Mouse (Mus musculus) CH12.LX (cell line): ENCODE measurements around the gene Igsf8. TPM values are rescaled to one million over a fixed set of nuclear protein-coding genes. Genes with fewer than 3 reads are reported as not detected.

Source experiments
- DNase-seq: peaks from one replicate; pipeline ENCODE4 v3.0.0-alpha.2; 2013; ENCODE audit errors: extremely low read depth
- H3K27ac ChIP-seq: 2 replicates; pipeline ENCODE4 v1.5.1; 2012; ENCODE audit warnings: low read depth, mild to moderate bottlenecking, control low read depth, moderate library complexity; ENCODE audit not compliant: insufficient read depth
- H3K27me3 ChIP-seq: replicated peaks from 2 replicates; pipeline ENCODE3; 2012; ENCODE audit warnings: inconsistent platforms
- H3K36me3 ChIP-seq, 2 experiments: replicated peaks in 1 of 2; 2 replicates each; pipeline versions ENCODE3 to v1.6.1; 2012; ENCODE audit warnings: inconsistent platforms in 1 of 2, low read length in 1 of 2, mild to moderate bottlenecking in 1 of 2, mixed read lengths in 1 of 2, moderate library complexity in 1 of 2; ENCODE audit not compliant: control insufficient read depth in 1 of 2, insufficient read depth in 1 of 2
- H3K4me1 ChIP-seq, 2 experiments: 2 replicates each; pipeline ENCODE4 v1.6.1; 2012; ENCODE audit warnings: inconsistent platforms in 1 of 2, moderate library complexity in 1 of 2; ENCODE audit not compliant: insufficient read depth in 2 of 2, control insufficient read depth in 1 of 2
- H3K4me2 ChIP-seq: 2 replicates; pipeline ENCODE4 v1.6.1; 2012; ENCODE audit warnings: low read depth, mild to moderate bottlenecking, control low read depth; ENCODE audit not compliant: poor library complexity, insufficient read depth, severe bottlenecking
- H3K4me3 ChIP-seq, 3 experiments: fragments of 150-350 bp in 1 of 3; sonication (generic) in 1 of 3; replicated peaks in 1 of 3; 2 replicates each; pipeline versions ENCODE3 to v1.5.1; 2011 to 2012; ENCODE audit warnings: low read depth in 2 of 3, low read length in 2 of 3, mild to moderate bottlenecking in 2 of 3, moderate library complexity in 2 of 3, control low read depth in 1 of 3, improper control_type of control experiment in 1 of 3, inconsistent platforms in 1 of 3, mixed read lengths in 1 of 3; ENCODE audit not compliant: poor library complexity in 1 of 3
- H3K79me2 ChIP-seq: replicated peaks from 2 replicates; pipeline ENCODE4 v1.6.1; 2012; ENCODE audit warnings: mild to moderate bottlenecking, moderate library complexity; ENCODE audit not compliant: control insufficient read depth, poor library complexity, insufficient read depth, severe bottlenecking; ENCODE audit errors: extremely low read depth
- H3K9ac ChIP-seq: 2 replicates; pipeline ENCODE4 v1.6.1; 2012; ENCODE audit warnings: low read depth, mild to moderate bottlenecking, control low read depth, moderate library complexity; ENCODE audit not compliant: insufficient read depth
- H3K9me3 ChIP-seq: replicated peaks from 2 replicates; pipeline ENCODE3; 2012; ENCODE audit warnings: low read length, inconsistent platforms, mixed read lengths
- CHD2 ChIP-seq: IDR thresholded peaks from 2 replicates; pipeline ENCODE4 v1.6.1; 2011; ENCODE audit warnings: low read length, improper control_type of control experiment
- CTCF ChIP-seq, 2 experiments: IDR thresholded peaks in 1 of 2; conservative IDR thresholded peaks in 1 of 2; 2 replicates each; pipeline ENCODE4 v1.5.1; 2011 to 2012; ENCODE audit warnings: low read depth in 2 of 2, low read length in 2 of 2, improper control_type of control experiment in 1 of 2, inconsistent platforms in 1 of 2, mild to moderate bottlenecking in 1 of 2, moderate library complexity in 1 of 2
- GABPA ChIP-seq: IDR thresholded peaks from 2 replicates; pipeline ENCODE4 v1.6.1; 2012; ENCODE audit warnings: low read depth, low read length, improper control_type of control experiment, inconsistent platforms; ENCODE audit not compliant: insufficient replicate concordance
- HCFC1 ChIP-seq: IDR thresholded peaks from 2 replicates; pipeline ENCODE4 v1.6.1; 2012; ENCODE audit warnings: low read depth, mild to moderate bottlenecking, inconsistent platforms, low read length, improper control_type of control experiment
- JUN ChIP-seq: IDR thresholded peaks from 2 replicates; pipeline ENCODE4 v1.6.1; 2011; ENCODE audit warnings: low read depth, mild to moderate bottlenecking, low read length, improper control_type of control experiment, moderate library complexity; ENCODE audit not compliant: insufficient read depth
- KAT2A ChIP-seq: IDR thresholded peaks from 2 replicates; pipeline ENCODE4 v1.6.1; 2012; ENCODE audit warnings: low read length, improper control_type of control experiment, inconsistent platforms; ENCODE audit not compliant: insufficient replicate concordance
- MAFK ChIP-seq: IDR thresholded peaks from 2 replicates; pipeline ENCODE4 v1.6.1; 2011; ENCODE audit warnings: low read length, improper control_type of control experiment; ENCODE audit not compliant: insufficient replicate concordance
- MAX ChIP-seq: IDR thresholded peaks from 2 replicates; pipeline ENCODE4 v1.6.1; 2011; ENCODE audit warnings: low read length, improper control_type of control experiment
- MAZ ChIP-seq: IDR thresholded peaks from 2 replicates; pipeline ENCODE4 v1.6.1; 2012; ENCODE audit warnings: low read depth, mild to moderate bottlenecking, inconsistent platforms, low read length, improper control_type of control experiment, moderate library complexity
- MEF2A ChIP-seq: IDR thresholded peaks from 2 replicates; pipeline ENCODE4 v1.6.1; 2014; ENCODE audit warnings: low read depth, mild to moderate bottlenecking, inconsistent platforms, low read length, improper control_type of control experiment, borderline replicate concordance
- MXI1 ChIP-seq: IDR thresholded peaks from 2 replicates; pipeline ENCODE4 v1.6.1; 2011; ENCODE audit warnings: mild to moderate bottlenecking, low read depth, low read length, improper control_type of control experiment
- MYC ChIP-seq: IDR thresholded peaks from 2 replicates; pipeline ENCODE4 v1.6.1; 2011; ENCODE audit warnings: low read depth, mild to moderate bottlenecking, improper control_type of control experiment, low read length
- NELFE ChIP-seq: IDR thresholded peaks from 2 replicates; pipeline ENCODE4 v1.6.1; 2011; ENCODE audit warnings: low read depth, low read length, improper control_type of control experiment
- PAX5 ChIP-seq: IDR thresholded peaks from 2 replicates; pipeline ENCODE4 v1.6.1; 2012; ENCODE audit warnings: low read length, inconsistent platforms, mixed read lengths
- RAD21 ChIP-seq: IDR thresholded peaks from 2 replicates; pipeline ENCODE4 v1.6.1; 2011; ENCODE audit warnings: low read depth, mild to moderate bottlenecking, low read length, improper control_type of control experiment, moderate library complexity
- RCOR1 ChIP-seq: conservative IDR thresholded peaks from 2 replicates; pipeline ENCODE4 v1.6.1; 2012; ENCODE audit warnings: low read depth, mild to moderate bottlenecking, inconsistent platforms, low read length, improper control_type of control experiment
- ZNF384 ChIP-seq: IDR thresholded peaks from 2 replicates; pipeline ENCODE4 v1.6.1; 2012; ENCODE audit warnings: low read depth, low read length, improper control_type of control experiment, inconsistent platforms
- dilution Hi-C: fragments of 300-500 bp; cut with MboI; formaldehyde crosslinking; loops from 2 replicates; pipeline ENCODE4 v1.14.3; 2020; ENCODE audit warnings: low sequenced_read_pairs; ENCODE audit not compliant: extremely low pct_unique_long_range_greater_than_20kb, extremely low pct_ligation_motif_present
- in situ Hi-C: fragments of 300-500 bp; cut with MboI; formaldehyde crosslinking; loops from 3 replicates; pipeline ENCODE4 v1.14.3; 2019; ENCODE audit warnings: low sequenced_read_pairs, low pct_ligation_motif_present, low pct_unique_long_range_greater_than_20kb, mixed read lengths
- polyA plus RNA-seq: library from polyadenylated mRNA; unstranded; fragments of >175 nt; gene quantifications from 2 replicates; pipeline ENCODE4 v1.2.1, GENCODE M21; 2012; ENCODE audit warnings: low read depth; ENCODE audit not compliant: insufficient read length
- total RNA-seq, 2 experiments: library from RNA; depleted of rRNA; stranded (reverse); fragments of 300-350 nt in 1 of 2; fragments of >200 nt in 1 of 2; gene quantifications; 2 replicates each; pipeline ENCODE4 v1.2.3; 2012 to 2014

Igsf8 gene
- total and polyA plus RNA-seq, 3 experiments, result 7.4 to 37.0 (median 25.9) TPM

GRCm38 (mm10) chr1:172300247-172300646 is 38.8 kb downstream of the Igsf8 start:
- Histone ChIP-seq H3K36me3 (no peaks in the 10 kb centered on the region), H3K4me2 (no peak overlapping the region), H3K4me1 (peaks cover 0 to 5% of the 10 kb centered on the region in 2 experiments; a peak in 2 of 4 replicates), H3K79me2 (no peaks in the 10 kb centered on the region), H3K9ac (no peak overlapping the region), H3K4me3 (no peak overlapping the region), H3K27me3 (peaks cover 33% of the 10 kb centered on the region), H3K9me3 (no peaks in the 10 kb centered on the region), H3K27ac (no peak overlapping the region)
- TF ChIP-seq CHD2, result no peak
- TF ChIP-seq GABPA, result no peak
- no peak for TF ChIP-seq KAT2A
- no peak for TF ChIP-seq NELFE
- no peak for TF ChIP-seq MAX
- TF ChIP-seq ZNF384, result no peak
- TF ChIP-seq MAZ, result no peak
- no peak for TF ChIP-seq PAX5
- no peak for TF ChIP-seq MAFK
- no peak for TF ChIP-seq MXI1
- no peak for DNase-seq
- in situ Hi-C loops (loop anchor here (25.0 kb wide), 2 partner anchors 263 to 488 kb away; partner anchors contain the start of gene Vangl2), dilution Hi-C loops (no loop called here)

- no peaks in the 10 kb centered on the region for H3K79me2 ChIP-seq
- H3K4me1 ChIP-seq, result peaks cover 8 to 14% of the 10 kb centered on the region in 2 experiments
- H3K4me2 ChIP-seq, result no peak overlapping the region
- DNase-seq, result no peak
- in situ Hi-C loops, result loop anchor here (25.0 kb wide), 2 partner anchors 264 to 489 kb away; partner anchors contain the start of gene Vangl2
- no peaks in the 10 kb centered on the region for H3K9me3 ChIP-seq
- H3K27ac ChIP-seq, result no peak overlapping the region
- H3K27me3 ChIP-seq, result peaks cover 31% of the 10 kb centered on the region
- H3K36me3 ChIP-seq, result no peaks in the 10 kb centered on the region
- TF ChIP-seq MAFK, result no peak
- TF ChIP-seq MEF2A, result no peak
- no peak for TF ChIP-seq MYC
- no peak for TF ChIP-seq HCFC1
- no peak for TF ChIP-seq RAD21
- TF ChIP-seq JUN, result no peak
- no peak for TF ChIP-seq RCOR1
- no peak for TF ChIP-seq MAZ
- no peak for TF ChIP-seq NELFE
- no peak for TF ChIP-seq CTCF (conservative IDR thresholded peaks at IDR 0.05 in 1 of 2, IDR thresholded peaks at IDR 0.05 in 1 of 2; ENCODE audit: low read depth in 2 of 2, low read length in 2 of 2)
- no peak overlapping the region for H3K4me3 ChIP-seq
- dilution Hi-C loops, result no loop called here
- H3K9ac ChIP-seq, result no peak overlapping the region
These were observed 39.7 kb downstream of the Igsf8 start for GRCm38 (mm10) chr1:172301180-172301579.
